Mouse (Mus musculus): Measurements from ENCODE around the gene Awat1. TPM values are rescaled to one million over a fixed set of nuclear protein-coding genes. Genes with fewer than 3 reads are reported as not detected.

Gene Awat1
- polyA plus RNA-seq, 1 experiment from 2014 or later = not detected

- H3K4me3 ChIP-seq = peak within 1 kb of the TSS; percentile 63
- WGBS = 19% methylated on average over 62 of the region's 62 CpGs
- H3K4me1 ChIP-seq = no peaks in the 10 kb centered on the region
- H3K36me3 ChIP-seq = no peaks in the 10 kb centered on the region
- H3K27me3 ChIP-seq = no peaks in the 10 kb centered on the region
- peak within 1 kb of the TSS; percentile 62 for H3K9ac ChIP-seq
- H3K4me2 ChIP-seq = peak within 1 kb of the TSS; percentile 63
- H3K27ac ChIP-seq = peak within 1 kb of the TSS; percentile 79
- H3K9me3 ChIP-seq = no peaks in the 10 kb centered on the region
- ATAC-seq (ENCODE audit: borderline replicate concordance, extremely low read depth, low FRiP score, low TSS enrichment) = peak; percentile 100
Measured at GRCm38 (mm10) chrX:100625802-100626793, 54.0 kb downstream of the Awat1 start, which contains the start of gene Pdzd11. TSS of gene Pdzd11 (minus strand) at chrX:100626568.

Other genes with a start within 250 kb of the Awat1 start
- gene Otud6a, start 143.2 kb upstream of the Awat1 start, polyA plus RNA-seq (2015; fragmentation: Nextera tagmentation; extraction: Ambion mirVana) = not detected in 2 replicates
- gene Awat2, start 129.5 kb upstream of the Awat1 start, polyA plus RNA-seq (2015; fragmentation: Nextera tagmentation; extraction: Ambion mirVana) = 0.69 and 0.72 TPM in 2 replicates
- gene Igbp1, start 78.0 kb upstream of the Awat1 start, polyA plus RNA-seq (2015; fragmentation: Nextera tagmentation; extraction: Ambion mirVana) = 35.4 and 37.6 TPM in 2 replicates
- gene Dgat2l6, start 47.4 kb upstream of the Awat1 start, polyA plus RNA-seq (2015; fragmentation: Nextera tagmentation; extraction: Ambion mirVana) = not detected in 2 replicates
- gene P2ry4, start 22.6 kb downstream of the Awat1 start, polyA plus RNA-seq (2015; fragmentation: Nextera tagmentation; extraction: Ambion mirVana) = not detected in 2 replicates
- not detected in 2 replicates for gene Arr3, start 33.2 kb downstream of the Awat1 start, polyA plus RNA-seq (2015; fragmentation: Nextera tagmentation; extraction: Ambion mirVana)
- gene Kif4, start 53.5 kb downstream of the Awat1 start, polyA plus RNA-seq (2015; fragmentation: Nextera tagmentation; extraction: Ambion mirVana) = 33.6 TPM in 2 replicates
- 103 and 107 TPM in 2 replicates for gene Pdzd11, start 54.3 kb downstream of the Awat1 start, polyA plus RNA-seq (2015; fragmentation: Nextera tagmentation; extraction: Ambion mirVana)
- 0.29 and 0.44 TPM in 2 replicates for gene Gdpd2, start 157.6 kb downstream of the Awat1 start, polyA plus RNA-seq (2015; fragmentation: Nextera tagmentation; extraction: Ambion mirVana)
- gene Dlg3, start 195.5 kb downstream of the Awat1 start, polyA plus RNA-seq (2015; fragmentation: Nextera tagmentation; extraction: Ambion mirVana) = 2.7 and 4.0 TPM in 2 replicates